In genomic region chr10:79940749-79941148, GRCm38 (mm10) we compare ENCODE assay signal across 13 mouse cellular contexts. TPM values are rescaled to one million over a fixed set of nuclear protein-coding genes. Genes with fewer than 3 reads are reported as not detected.
DNase-seq lines count a peak whose midpoint lies in the region; ATAC-seq and TF ChIP-seq lines count a peak whose summit lies in the region.
"Had no signal": no experiment of that assay in that cellular context is flagged by ENCODE, and none has a peak within 500 bp of the region (broad histone marks: within the 10 kb centered on the region; RNA-seq: fewer than 3 reads in every experiment).

No protein-coding gene starts in this region.

- no peaks in the 10 kb centered on the region for H3K9me3 ChIP-seq in heart, embryonic 13.5 days
- no peaks in the 10 kb centered on the region for H3K9me3 ChIP-seq in midbrain, embryonic 14.5 days (ENCODE audit: control insufficient read depth, low read length)
- no peaks in the 10 kb centered on the region for H3K9me3 ChIP-seq in hindbrain, embryonic 11.5 days (ENCODE audit: control insufficient read depth, low read length)
- H3K9me3 ChIP-seq: limb, embryonic 13.5 days; midbrain, embryonic 15.5 days had no signal

- TF ChIP-seq CTCF in lung, adult 2 months (IDR thresholded peaks at IDR 0.05; ENCODE audit: insufficient read depth, low read length), result no peak

- H3K36me3 ChIP-seq in heart, embryonic 13.5 days, result peaks cover 24% of the 10 kb centered on the region
- no peaks in the 10 kb centered on the region for H3K36me3 ChIP-seq in macrophage (ENCODE audit: inconsistent target)
- H3K36me3 ChIP-seq in midbrain, embryonic 14.5 days (ENCODE audit: control insufficient read depth, insufficient read depth, low read length), result peaks cover 8% of the 10 kb centered on the region; the same call in 1 of the 2 replicates
- no peaks in the 10 kb centered on the region for H3K36me3 ChIP-seq in hindbrain, embryonic 11.5 days (ENCODE audit: control insufficient read depth, insufficient read depth, low read length)
- H3K36me3 ChIP-seq: midbrain, embryonic 15.5 days had no signal

- H3K4me3 ChIP-seq in lung, adult 2 months (replicated peaks; ENCODE audit: extremely low read depth, low read depth, low read length), result no peak overlapping the region
- H3K4me3 ChIP-seq in heart, embryonic 13.5 days, result 0 out of 2 replicates have a peak overlapping the region, but pooled peaks have one; percentile 0
- H3K4me3 ChIP-seq in macrophage (ENCODE audit: inconsistent target), result no peak overlapping the region
- no peak overlapping the region for H3K4me3 ChIP-seq in midbrain, embryonic 14.5 days (replicated peaks; ENCODE audit: low read depth, low read length)
- no peak overlapping the region for H3K4me3 ChIP-seq in hindbrain, embryonic 11.5 days (ENCODE audit: low read depth, low read length)
- H3K4me3 ChIP-seq: limb, embryonic 13.5 days; midbrain, embryonic 15.5 days had no signal

- H3K27me3 ChIP-seq in heart, embryonic 13.5 days (replicated peaks), result no peaks in the 10 kb centered on the region
- no peaks in the 10 kb centered on the region for H3K27me3 ChIP-seq in midbrain, embryonic 14.5 days (ENCODE audit: control insufficient read depth, insufficient read depth, low read length)
- H3K27me3 ChIP-seq in hindbrain, embryonic 11.5 days (ENCODE audit: control insufficient read depth, insufficient read depth, low read length), result no peaks in the 10 kb centered on the region
- H3K27me3 ChIP-seq: limb, embryonic 13.5 days; midbrain, embryonic 15.5 days had no signal

- peak overlapping the region; percentile 61; the same call in 1 of the 2 replicates for H3K27ac ChIP-seq in heart, embryonic 13.5 days (replicated peaks)
- peak overlapping the region; percentile 71 for H3K27ac ChIP-seq in macrophage
- no peak overlapping the region for H3K27ac ChIP-seq in midbrain, embryonic 14.5 days (replicated peaks; ENCODE audit: low read depth, low read length)
- no peak overlapping the region for H3K27ac ChIP-seq in hindbrain, embryonic 11.5 days (ENCODE audit: low read depth, low read length)
- H3K27ac ChIP-seq: hindbrain, postnatal 0 days; limb, embryonic 13.5 days; midbrain, embryonic 15.5 days had no signal

- DNase-seq in lung, postnatal 4 days, result peak; percentile 66 to 77
- DNase-seq in lung, adult 2 months, result no peak
- DNase-seq in T-cell, adult 2 months (ENCODE audit: low spot score), result no peak
- no peak for DNase-seq in midbrain, embryonic 14.5 days
- no peak for DNase-seq in hindbrain, embryonic 11.5 days (ENCODE audit: low spot score)
- DNase-seq: adrenal gland, adult 8-10 months; cerebellum, adult 9-11 months; thymus, postnatal 14 days had no signal

- peak overlapping the region; percentile 48 for H3K4me2 ChIP-seq in heart, embryonic 13.5 days
- H3K4me2 ChIP-seq in midbrain, embryonic 14.5 days (ENCODE audit: low read length), result no peak overlapping the region
- no peak overlapping the region for H3K4me2 ChIP-seq in hindbrain, embryonic 11.5 days (replicated peaks; ENCODE audit: low read depth, low read length)
- H3K4me2 ChIP-seq: limb, embryonic 13.5 days; midbrain, embryonic 15.5 days had no signal

- H3K9ac ChIP-seq in heart, embryonic 13.5 days, result peak overlapping the region; percentile 62
- no peak overlapping the region for H3K9ac ChIP-seq in midbrain, embryonic 14.5 days (replicated peaks; ENCODE audit: low read length)
- H3K9ac ChIP-seq in hindbrain, embryonic 11.5 days (ENCODE audit: low read depth, low read length), result no peak overlapping the region
- H3K9ac ChIP-seq: limb, embryonic 13.5 days; midbrain, embryonic 15.5 days had no signal

- 47% methylated on average over 7 of the region's 7 CpGs for WGBS in lung, adult 2 months
- 47% methylated on average over 7 of the region's 7 CpGs for WGBS in heart, embryonic 13.5 days
- WGBS in macrophage (ENCODE audit: missing documents), result under 1% methylated on average over 7 of the region's 7 CpGs
- 79% methylated on average over 7 of the region's 7 CpGs for WGBS in midbrain, embryonic 14.5 days
- 67% methylated on average over 7 of the region's 7 CpGs for WGBS in hindbrain, embryonic 11.5 days

- peaks cover 20% of the 10 kb centered on the region for H3K4me1 ChIP-seq in lung, adult 2 months (ENCODE audit: control insufficient read depth, insufficient read depth, low read length)
- H3K4me1 ChIP-seq in heart, embryonic 13.5 days, result peaks cover 81% of the 10 kb centered on the region
- 0 out of 2 replicates have a peak, but pooled peaks cover 7% of the 10 kb centered on the region for H3K4me1 ChIP-seq in midbrain, embryonic 14.5 days (ENCODE audit: control insufficient read depth, insufficient read depth, low read length)
- H3K4me1 ChIP-seq in hindbrain, embryonic 11.5 days (replicated peaks; ENCODE audit: control insufficient read depth, insufficient read depth, low read length), result peaks cover 4% of the 10 kb centered on the region

- TF ChIP-seq POLR2A in lung, adult 2 months (IDR thresholded peaks at IDR 0.05; ENCODE audit: borderline replicate concordance, extremely low read depth, low read depth, low read length), result no peak

- ATAC-seq in heart, embryonic 13.5 days (ENCODE audit: extremely low read depth, insufficient number of reproducible peaks, low FRiP score, low TSS enrichment), result no peak
- ATAC-seq in midbrain, embryonic 14.5 days (ENCODE audit: low FRiP score, low TSS enrichment), result no peak
- no peak for ATAC-seq in hindbrain, embryonic 11.5 days (ENCODE audit: low FRiP score)
- ATAC-seq: hindbrain, postnatal 0 days; midbrain, embryonic 15.5 days had no signal

- H3K79me2 ChIP-seq in macrophage (ENCODE audit: inconsistent target), result peaks cover 99% of the 10 kb centered on the region

RNA-seq across cellular contexts. Expression of gene Arid3a, which starts 13.9 kb away (rescaled TPM):
- 7.8 and 8.6 TPM in 2 replicates for polyA plus RNA-seq in lung, adult 2 months (2012; rRNA removed)
- polyA plus RNA-seq in heart, embryonic 13.5 days (2015; fragmentation: Nextera tagmentation; extraction: Ambion mirVana), result 3.4 and 4.2 TPM in 2 replicates
- total RNA-seq in macrophage (2018; cell fraction: chromatin; rRNA removed), result 10 to 100 TPM; 12.0 to 74.5 (median 35.1) TPM
- 10 to 100 TPM; 11.0 to 54.3 (median 34.8) TPM for total RNA-seq in macrophage (2018; cell fraction: cytosol; rRNA removed)
- 10 to 100 TPM; 15.3 to 77.8 (median 34.3) TPM for total RNA-seq in macrophage (2018; cell fraction: nucleus; rRNA removed)
- 13.8 to 37.4 TPM (median 29.1 TPM) in 3 replicates for polyA plus RNA-seq in macrophage (2018)
- polyA plus RNA-seq in midbrain, embryonic 14.5 days (2014; fragmentation: Nextera tagmentation; extraction: Ambion mirVana), result 2.4 and 4.0 TPM in 2 replicates
- 4.9 and 9.0 TPM in 2 replicates for polyA plus RNA-seq in hindbrain, embryonic 11.5 days (2014; fragmentation: Nextera tagmentation; extraction: Ambion mirVana)

RNA-seq across cellular contexts. Expression of gene Wdr18, which starts 19.2 kb away (rescaled TPM):
- polyA plus RNA-seq in lung, adult 2 months (2012; rRNA removed), result 33.5 and 35.5 TPM in 2 replicates
- 72.4 and 80.9 TPM in 2 replicates for polyA plus RNA-seq in heart, embryonic 13.5 days (2015; fragmentation: Nextera tagmentation; extraction: Ambion mirVana)
- 10 to 100 TPM; 10.9 to 87.7 (median 33.0) TPM for total RNA-seq in macrophage (2018; cell fraction: chromatin; rRNA removed)
- total RNA-seq in macrophage (2018; cell fraction: cytosol; rRNA removed), result 10 to 100 TPM in 22 of 26 experiments, 1 to 10 TPM in 4; 8.7 to 21.4 (median 14.7) TPM
- total RNA-seq in macrophage (2018; cell fraction: nucleus; rRNA removed), result 10 to 100 TPM in 20 of 26 experiments, 1 to 10 TPM in 6; 6.2 to 61.0 (median 13.9) TPM
- 11.4 to 31.4 TPM (median 18.8 TPM) in 3 replicates for polyA plus RNA-seq in macrophage (2018)
- polyA plus RNA-seq in midbrain, embryonic 14.5 days (2014; fragmentation: Nextera tagmentation; extraction: Ambion mirVana), result 89.6 and 117 TPM in 2 replicates
- 94.7 and 102 TPM in 2 replicates for polyA plus RNA-seq in hindbrain, embryonic 11.5 days (2014; fragmentation: Nextera tagmentation; extraction: Ambion mirVana)

RNA-seq across cellular contexts. Expression of gene R3hdm4, which starts 19.7 kb away (rescaled TPM):
- polyA plus RNA-seq in lung, adult 2 months (2012; rRNA removed), result 129 and 162 TPM in 2 replicates
- 95.6 and 100 TPM in 2 replicates for polyA plus RNA-seq in heart, embryonic 13.5 days (2015; fragmentation: Nextera tagmentation; extraction: Ambion mirVana)
- 10 to 100 TPM; 11.2 to 75.4 (median 41.5) TPM for total RNA-seq in macrophage (2018; cell fraction: chromatin; rRNA removed)
- 10 to 100 TPM; 42.1 to 70.3 (median 54.8) TPM for total RNA-seq in macrophage (2018; cell fraction: cytosol; rRNA removed)
- total RNA-seq in macrophage (2018; cell fraction: nucleus; rRNA removed), result 100 to 1,000 TPM in 1 of 26 experiments, 10 to 100 TPM in 25; 26.0 to 102 (median 57.5) TPM
- 41.6 to 61.5 TPM (median 54.4 TPM) in 3 replicates for polyA plus RNA-seq in macrophage (2018)
- 220 and 229 TPM in 2 replicates for polyA plus RNA-seq in midbrain, embryonic 14.5 days (2014; fragmentation: Nextera tagmentation; extraction: Ambion mirVana)
- 131 and 139 TPM in 2 replicates for polyA plus RNA-seq in hindbrain, embryonic 11.5 days (2014; fragmentation: Nextera tagmentation; extraction: Ambion mirVana)

RNA-seq across cellular contexts. Expression of gene Kiss1r, which starts 24.0 kb away (rescaled TPM):
- 20.9 and 24.4 TPM in 2 replicates for polyA plus RNA-seq in lung, adult 2 months (2012; rRNA removed)
- polyA plus RNA-seq in heart, embryonic 13.5 days (2015; fragmentation: Nextera tagmentation; extraction: Ambion mirVana), result 0.60 and 0.67 TPM in 2 replicates
- total RNA-seq in macrophage (2018; cell fraction: chromatin; rRNA removed), result 1 to 10 TPM in 18 of 26 experiments, under 1 TPM in 8; 0.40 to 4.9 (median 1.8) TPM
- total RNA-seq in macrophage (2018; cell fraction: cytosol; rRNA removed), result 1 to 10 TPM in 3 of 26 experiments, under 1 TPM in 23; 0.28 to 1.1 (median 0.59) TPM
- total RNA-seq in macrophage (2018; cell fraction: nucleus; rRNA removed), result 1 to 10 TPM in 20 of 26 experiments, under 1 TPM in 6; 0.36 to 5.2 (median 1.9) TPM
- polyA plus RNA-seq in macrophage (2018), result 0.27 to 0.89 TPM (median 0.30 TPM) in 3 replicates
- polyA plus RNA-seq in midbrain, embryonic 14.5 days (2014; fragmentation: Nextera tagmentation; extraction: Ambion mirVana), result 2.4 and 2.9 TPM in 2 replicates
- 0.26 and 0.36 TPM in 2 replicates for polyA plus RNA-seq in hindbrain, embryonic 11.5 days (2014; fragmentation: Nextera tagmentation; extraction: Ambion mirVana)

RNA-seq across cellular contexts. Expression of gene Grin3b, which starts 29.8 kb away (rescaled TPM):
- polyA plus RNA-seq in lung, adult 2 months (2012; rRNA removed), result 0.33 TPM in 1 of 2 replicates, not detected in the other
- 0.09 and 0.11 TPM in 2 replicates for polyA plus RNA-seq in heart, embryonic 13.5 days (2015; fragmentation: Nextera tagmentation; extraction: Ambion mirVana)
- total RNA-seq in macrophage (2018; cell fraction: chromatin; rRNA removed), result under 1 TPM in 6 of 26 experiments, not detected in 20; 0.20 to 0.71 (median 0.55) TPM
- under 1 TPM in 3 of 26 experiments, not detected in 23; 0.10 to 0.13 (median 0.13) TPM for total RNA-seq in macrophage (2018; cell fraction: cytosol; rRNA removed)
- under 1 TPM in 5 of 26 experiments, not detected in 21; 0.30 to 0.75 (median 0.35) TPM for total RNA-seq in macrophage (2018; cell fraction: nucleus; rRNA removed)
- not detected in 3 replicates for polyA plus RNA-seq in macrophage (2018)
- polyA plus RNA-seq in midbrain, embryonic 14.5 days (2014; fragmentation: Nextera tagmentation; extraction: Ambion mirVana), result 0.39 and 0.53 TPM in 2 replicates
- polyA plus RNA-seq in hindbrain, embryonic 11.5 days (2014; fragmentation: Nextera tagmentation; extraction: Ambion mirVana), result 0.29 and 0.49 TPM in 2 replicates

Comparison
In these comparisons a context has a peak if more than half of its experiments do, and no peak if none do; other contexts are left out.
1. DNase-seq: peak in lung, postnatal 4 days (2 of 2); none in lung, adult 2 months (single experiment), T-cell, adult 2 months (single experiment), midbrain, embryonic 14.5 days (single experiment) and hindbrain, embryonic 11.5 days (single experiment).
2. H3K27ac ChIP-seq: peak in heart, embryonic 13.5 days (single experiment) and macrophage (single experiment); none in midbrain, embryonic 14.5 days (single experiment) and hindbrain, embryonic 11.5 days (single experiment).